Mouse (Mus musculus) midbrain, embryonic 15.5 days (tissue): ENCODE results near the gene Olfr638. TPM values are rescaled to one million over a fixed set of nuclear protein-coding genes. Genes with fewer than 3 reads are reported as not detected.
"Not testable (repeated sequence)": the region's sequence is repeated elsewhere in the genome, so short reads cannot be mapped to it uniquely, and the experiment has no call there.

ENCODE experiments used
- ATAC-seq: fragments of 200-750 bp; cut with Nextera tagmentation; replicated peaks from 2 replicates; pipeline ENCODE4 v1.8.0; 2017; ENCODE audit warnings: moderate TSS enrichment
- H3K27ac ChIP-seq: fragments of 300-500 bp; sonication (generic); 2 replicates; pipeline ENCODE4 v1.5.1; 2015; ENCODE audit warnings: mild to moderate bottlenecking, inconsistent platforms
- H3K27me3 ChIP-seq: fragments of 300-500 bp; sonication (generic); replicated peaks from 2 replicates; pipeline ENCODE4 v1.6.1; 2015; ENCODE audit warnings: inconsistent platforms
- H3K36me3 ChIP-seq: fragments of 300-500 bp; sonication (generic); replicated peaks from 2 replicates; pipeline ENCODE4 v1.6.1; 2015; ENCODE audit warnings: inconsistent platforms
- H3K4me1 ChIP-seq: fragments of 300-500 bp; sonication (generic); 2 replicates; pipeline ENCODE4 v1.6.1; 2015; ENCODE audit warnings: inconsistent platforms
- H3K4me2 ChIP-seq: fragments of 300-500 bp; sonication (generic); 2 replicates; pipeline ENCODE4 v1.6.1; 2015; ENCODE audit warnings: inconsistent platforms, mild to moderate bottlenecking, moderate library complexity
- H3K4me3 ChIP-seq: fragments of 300-500 bp; sonication (generic); 2 replicates; pipeline ENCODE4 v1.5.1; 2015; ENCODE audit warnings: mild to moderate bottlenecking, inconsistent platforms
- H3K9ac ChIP-seq: fragments of 300-500 bp; sonication (generic); 2 replicates; pipeline ENCODE4 v1.6.1; 2015; ENCODE audit warnings: mild to moderate bottlenecking, inconsistent platforms
- H3K9me3 ChIP-seq: fragments of 300-500 bp; sonication (generic); 2 replicates; pipeline ENCODE4 v1.6.1; 2016; ENCODE audit warnings: inconsistent platforms
- WGBS: fragments of 180-500 bp; shearing (Covaris S2); methylation state at CpG from one replicate; pipeline ENCODE4 v1.1.7; 2015; ENCODE audit warnings: mixed read lengths; 5-methylcytosine and 5-hydroxymethylcytosine counted together
- polyA plus RNA-seq: library from polyadenylated mRNA; unstranded; fragments of >200 nt; fragmentation: Nextera tagmentation; extraction: Ambion mirVana; gene quantifications from 2 replicates; pipeline ENCODE4 v1.2.1, GENCODE M21; 2015

The Olfr638 gene
- not detected in 2 replicates for polyA plus RNA-seq

DNA sequence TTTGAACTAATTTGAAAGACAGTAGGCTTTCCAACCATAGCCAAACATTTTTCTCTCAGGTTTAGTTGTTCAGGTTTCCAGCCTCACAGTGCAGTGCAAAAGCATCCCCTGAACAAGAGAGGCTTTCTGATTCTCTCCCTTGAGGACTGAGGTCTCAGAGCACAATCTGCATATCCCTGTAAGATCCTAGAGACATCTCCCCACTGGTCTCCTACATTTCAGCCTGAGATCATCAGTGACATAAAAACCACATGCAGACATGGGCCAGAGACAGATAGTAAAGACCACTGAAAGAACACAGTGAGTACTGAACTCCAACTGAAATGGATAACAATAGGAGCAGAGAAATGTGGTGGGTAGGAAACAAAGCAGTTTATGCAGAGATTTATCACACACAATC lies at the start of gene Olfr638:
TSS of gene Olfr638 (plus strand) at position 301 of the 400 bp plus-strand sequence.
- no peak for ATAC-seq
- Histone ChIP-seq H3K4me1 (no peaks in the 10 kb centered on the region), H3K27me3 (no peaks in the 10 kb centered on the region), H3K9ac (no peak within 1 kb of the TSS), H3K36me3 (no peaks in the 10 kb centered on the region), H3K4me2 (no peak within 1 kb of the TSS), H3K4me3 (no peak within 1 kb of the TSS), H3K27ac (no peak within 1 kb of the TSS), H3K9me3 (no peaks in the 10 kb centered on the region)

- not testable (repeated sequence) for H3K4me2 ChIP-seq, H3K27me3 ChIP-seq, H3K27ac ChIP-seq, H3K9ac ChIP-seq, H3K4me1 ChIP-seq, H3K4me3 ChIP-seq, H3K36me3 ChIP-seq, ATAC-seq, H3K9me3 ChIP-seq
- WGBS: 94% methylated on average over 22 of the region's 22 CpGs
Observed at GRCm38 (mm10) chr7:103966873-103967272, 31.7 kb upstream of the Olfr638 start.

GRCm38 (mm10) chr7:103970852-103971251 lies 27.7 kb upstream of the Olfr638 start, which contains the start of gene Olfr635:
Olfr635 (plus strand) TSS chr7:103971152.
- 75% methylated on average over 1 of the region's 1 CpGs for WGBS
- Histone ChIP-seq H3K4me2 (no peak within 1 kb of the TSS), H3K27ac (no peak within 1 kb of the TSS), H3K4me3 (no peak within 1 kb of the TSS), H3K36me3 (no peaks in the 10 kb centered on the region), H3K9ac (no peak within 1 kb of the TSS), H3K9me3 (no peaks in the 10 kb centered on the region), H3K27me3 (no peaks in the 10 kb centered on the region), H3K4me1 (no peaks in the 10 kb centered on the region)
- ATAC-seq: no peak

- Histone ChIP-seq H3K36me3 (no peaks in the 10 kb centered on the region), H3K4me2 (no peak overlapping the region), H3K27ac (no peak overlapping the region), H3K9ac (no peak overlapping the region), H3K27me3 (no peaks in the 10 kb centered on the region), H3K4me1 (no peaks in the 10 kb centered on the region), H3K4me3 (no peak overlapping the region), H3K9me3 (no peaks in the 10 kb centered on the region)
- no peak for ATAC-seq
- WGBS: 59% methylated on average over 1 of the region's 1 CpGs
Observed at GRCm38 (mm10) chr7:103971782-103972181, 26.8 kb upstream of the Olfr638 start.

DNA sequence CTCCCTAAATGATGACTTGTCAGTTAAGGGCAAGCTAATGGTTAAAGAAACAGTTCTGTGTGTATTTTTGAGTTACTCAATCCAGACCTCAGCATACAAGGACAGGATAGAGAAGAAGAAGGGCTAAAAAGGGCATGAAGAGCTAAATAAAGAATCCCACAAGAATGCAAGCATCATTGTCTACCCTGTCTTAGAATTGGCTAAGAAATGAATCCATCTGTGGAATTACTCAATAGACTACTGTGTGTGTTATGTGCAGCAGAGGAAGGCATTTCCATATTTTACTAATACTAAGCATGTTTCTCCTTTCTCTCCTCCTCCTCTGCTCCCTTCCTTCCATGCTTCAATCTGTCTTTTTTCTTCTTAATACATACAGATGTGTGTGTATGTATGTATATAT lies 578 bp downstream of the Olfr638 start:
- H3K27ac ChIP-seq: no peak overlapping the region
- ATAC-seq: no peak
- H3K4me2 ChIP-seq: no peak overlapping the region
- no peaks in the 10 kb centered on the region for H3K9me3 ChIP-seq
- H3K27me3 ChIP-seq: no peaks in the 10 kb centered on the region
- H3K36me3 ChIP-seq: no peaks in the 10 kb centered on the region
- H3K9ac ChIP-seq: no peak overlapping the region
- H3K4me1 ChIP-seq: no peaks in the 10 kb centered on the region
- no peak overlapping the region for H3K4me3 ChIP-seq

DNA sequence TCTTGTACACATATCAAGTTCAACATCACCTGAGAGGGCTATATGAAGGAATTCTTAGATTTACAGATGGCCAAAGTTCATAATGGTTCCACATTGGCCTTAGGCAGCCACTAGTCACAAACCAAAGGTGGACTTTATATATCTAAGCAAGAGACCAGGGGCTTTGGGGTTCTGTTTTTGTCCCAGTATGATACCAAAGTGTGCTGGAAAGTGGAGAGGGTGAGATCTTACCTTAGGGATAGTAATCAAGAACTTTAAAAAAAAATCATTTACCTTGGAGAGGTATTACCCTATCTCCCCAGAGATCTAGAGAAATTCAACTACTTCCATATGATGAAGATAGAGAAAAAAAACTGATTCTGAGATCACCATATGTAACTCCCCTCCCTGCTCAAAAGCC lies 18.7 kb downstream of the Olfr638 start, which contains the start of gene Olfr639:
TSS of gene Olfr639 (minus strand) at position 101 of the 400 bp plus-strand sequence.
- no peaks in the 10 kb centered on the region for H3K4me1 ChIP-seq
- no peaks in the 10 kb centered on the region for H3K27me3 ChIP-seq
- ATAC-seq: no peak
- no peak within 1 kb of the TSS for H3K9ac ChIP-seq
- no peak within 1 kb of the TSS for H3K4me3 ChIP-seq
- no peak within 1 kb of the TSS for H3K27ac ChIP-seq
- H3K36me3 ChIP-seq: no peaks in the 10 kb centered on the region
- no peaks in the 10 kb centered on the region for H3K9me3 ChIP-seq
- H3K4me2 ChIP-seq: no peak within 1 kb of the TSS

DNA sequence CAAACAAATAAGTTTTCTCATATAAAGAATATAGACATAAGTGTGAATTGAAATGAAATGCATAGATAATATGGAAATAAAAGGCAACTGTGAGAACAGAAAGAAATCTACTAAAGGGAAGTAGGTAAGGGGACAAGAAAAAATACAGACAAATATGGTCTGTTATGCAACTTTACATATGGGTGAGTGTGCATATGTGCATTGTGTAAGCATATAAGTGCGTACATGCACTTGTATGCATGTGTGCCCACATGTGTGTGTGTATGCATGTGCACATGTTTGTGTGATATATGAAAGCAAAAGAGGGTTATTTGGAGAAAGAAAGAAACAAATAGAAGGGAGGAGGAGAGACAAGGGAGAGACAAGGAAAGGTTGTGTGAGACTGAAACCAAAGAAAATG lies 20.4 kb downstream of the Olfr638 start:
- no peaks in the 10 kb centered on the region for H3K9me3 ChIP-seq

DNA sequence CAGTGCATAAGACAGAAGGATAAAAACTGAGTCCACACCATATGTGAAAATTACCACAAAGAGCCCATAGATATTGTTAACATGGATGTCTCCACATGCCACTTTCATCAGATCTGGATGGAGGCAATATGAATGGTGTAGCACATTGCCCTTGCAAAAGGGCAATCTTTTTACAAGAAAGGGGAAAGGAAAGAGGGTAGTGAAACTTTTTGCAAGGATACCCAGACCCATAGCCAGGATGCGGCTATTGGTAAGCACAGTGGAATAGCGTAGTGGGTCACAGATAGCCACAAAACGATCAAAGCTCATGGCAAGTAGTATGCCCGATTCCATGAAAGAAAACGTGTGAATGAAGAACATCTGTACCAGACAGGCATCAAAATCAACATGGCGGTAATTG lies 23.1 kb downstream of the Olfr638 start:
- Histone ChIP-seq H3K4me3 (no peak overlapping the region), H3K36me3 (no peaks in the 10 kb centered on the region), H3K27me3 (no peaks in the 10 kb centered on the region), H3K4me1 (no peaks in the 10 kb centered on the region), H3K9me3 (no peaks in the 10 kb centered on the region), H3K9ac (no peak overlapping the region), H3K27ac (no peak overlapping the region), H3K4me2 (no peak overlapping the region)
- 92% methylated on average over 6 of the region's 6 CpGs for WGBS
- ATAC-seq: no peak

More for the DNA sequence above, 20.4 kb downstream of the Olfr638 start:
- Histone ChIP-seq H3K36me3 (no peaks in the 10 kb centered on the region), H3K27me3 (no peaks in the 10 kb centered on the region), H3K27ac (no peak overlapping the region), H3K4me2 (no peak overlapping the region), H3K4me1 (no peaks in the 10 kb centered on the region), H3K4me3 (no peak overlapping the region), H3K9ac (no peak overlapping the region)
- 95% methylated on average over 1 of the region's 1 CpGs for WGBS
- no peak for ATAC-seq

GRCm38 (mm10) chr7:104025473-104025872 lies 26.9 kb downstream of the Olfr638 start, which contains the start of gene Olfr640:
Olfr640 (minus strand) TSS chr7:104025573.
- Histone ChIP-seq H3K4me2 (no peak within 1 kb of the TSS), H3K27ac (no peak within 1 kb of the TSS), H3K9me3 (no peaks in the 10 kb centered on the region), H3K4me1 (no peaks in the 10 kb centered on the region), H3K27me3 (no peaks in the 10 kb centered on the region), H3K9ac (no peak within 1 kb of the TSS), H3K36me3 (no peaks in the 10 kb centered on the region), H3K4me3 (no peak within 1 kb of the TSS)
- no peak for ATAC-seq
- WGBS: 84% methylated on average over 6 of the region's 6 CpGs

DNA sequence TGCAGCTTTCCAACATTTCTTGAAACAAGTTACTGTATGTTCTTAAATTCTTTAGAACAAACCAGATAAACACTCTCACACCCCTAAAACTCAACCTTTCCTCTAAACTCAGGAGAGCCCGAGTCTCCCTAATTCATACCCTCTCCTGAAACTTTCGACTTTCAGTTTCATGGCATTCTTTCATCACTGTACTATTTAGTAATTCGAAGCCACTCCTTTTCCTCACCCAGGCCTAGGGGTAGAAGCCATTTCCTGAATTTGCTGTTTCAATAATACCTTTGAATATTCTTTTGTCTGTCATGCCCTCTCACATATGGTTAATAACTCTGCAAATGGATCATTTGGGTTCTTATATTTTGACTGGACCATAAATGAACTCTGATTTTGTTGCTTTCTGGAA lies 28.4 kb downstream of the Olfr638 start:
- WGBS: 85% methylated on average over 3 of the region's 3 CpGs
- H3K27me3 ChIP-seq: no peaks in the 10 kb centered on the region

GRCm38 (mm10) chr7:104035145-104035544 lies 36.6 kb downstream of the Olfr638 start, which contains the start of gene Olfr641:
Olfr641 (plus strand) TSS chr7:104035445.
- no peaks in the 10 kb centered on the region for H3K27me3 ChIP-seq
- no peak within 1 kb of the TSS for H3K4me3 ChIP-seq
- no peaks in the 10 kb centered on the region for H3K36me3 ChIP-seq
- H3K4me1 ChIP-seq: no peaks in the 10 kb centered on the region
- H3K9me3 ChIP-seq: no peaks in the 10 kb centered on the region
- no peak within 1 kb of the TSS for H3K9ac ChIP-seq
- no peak within 1 kb of the TSS for H3K4me2 ChIP-seq
- no peak within 1 kb of the TSS for H3K27ac ChIP-seq
- 73% methylated on average over 1 of the region's 1 CpGs for WGBS
- ATAC-seq: no peak

More for the DNA sequence above, 28.4 kb downstream of the Olfr638 start:
- no peak overlapping the region for H3K4me3 ChIP-seq
- H3K36me3 ChIP-seq: no peaks in the 10 kb centered on the region
- H3K9ac ChIP-seq: no peak overlapping the region
- H3K9me3 ChIP-seq: no peaks in the 10 kb centered on the region
- no peak overlapping the region for H3K4me2 ChIP-seq
- ATAC-seq: no peak
- H3K27ac ChIP-seq: no peak overlapping the region
- H3K4me1 ChIP-seq: no peaks in the 10 kb centered on the region

DNA sequence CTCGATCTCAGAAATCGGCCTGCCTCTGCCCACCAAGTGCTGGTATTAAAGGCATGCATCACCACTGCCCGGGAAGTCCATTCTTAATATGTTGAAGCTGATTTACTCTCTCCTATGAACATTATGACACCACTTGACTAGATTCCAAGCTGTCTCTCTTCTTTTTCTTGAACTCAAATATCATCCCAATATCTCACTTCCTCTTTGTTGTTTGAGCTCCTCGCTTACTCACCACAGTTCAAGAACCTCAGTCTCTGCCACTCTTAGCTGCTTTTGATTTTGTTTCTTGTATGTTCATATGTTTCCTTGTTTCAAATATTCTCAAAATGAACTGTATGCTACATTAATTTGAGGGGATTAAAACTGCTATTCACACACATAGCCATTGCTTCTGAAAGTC lies 52.2 kb downstream of the Olfr638 start:
- WGBS: 89% methylated on average over 4 of the region's 4 CpGs
- no peaks in the 10 kb centered on the region for H3K27me3 ChIP-seq
- no peaks in the 10 kb centered on the region for H3K9me3 ChIP-seq
- no peak overlapping the region for H3K4me2 ChIP-seq
- no peaks in the 10 kb centered on the region for H3K36me3 ChIP-seq
- no peak overlapping the region for H3K27ac ChIP-seq
- H3K4me3 ChIP-seq: no peak overlapping the region
- H3K4me1 ChIP-seq: no peaks in the 10 kb centered on the region
- H3K9ac ChIP-seq: no peak overlapping the region
- ATAC-seq: no peak

- WGBS: 80% methylated on average over 1 of the region's 1 CpGs
- Histone ChIP-seq H3K9me3 (no peaks in the 10 kb centered on the region), H3K4me1 (no peaks in the 10 kb centered on the region), H3K9ac (no peak within 1 kb of the TSS), H3K27ac (no peak within 1 kb of the TSS), H3K4me2 (no peak within 1 kb of the TSS), H3K36me3 (no peaks in the 10 kb centered on the region), H3K4me3 (no peak within 1 kb of the TSS), H3K27me3 (no peaks in the 10 kb centered on the region)
- no peak for ATAC-seq
Observed at GRCm38 (mm10) chr7:104052566-104052965, 54.0 kb downstream of the Olfr638 start, which contains the start of gene Olfr642. Olfr642 (minus strand) TSS chr7:104052666.
